Mouse (Mus musculus) 3T3-L1 (cell line): ENCODE results near the gene Best3.
"Not testable (repeated sequence)": the region's sequence is repeated elsewhere in the genome, so short reads cannot be mapped to it uniquely, and the experiment has no call there.

ENCODE experiments used
- DNase-seq: peaks from one replicate; pipeline ENCODE4 v3.0.0-alpha.2; 2015; ENCODE audit warnings: low read depth, low spot score

The Best3 gene

DNA sequence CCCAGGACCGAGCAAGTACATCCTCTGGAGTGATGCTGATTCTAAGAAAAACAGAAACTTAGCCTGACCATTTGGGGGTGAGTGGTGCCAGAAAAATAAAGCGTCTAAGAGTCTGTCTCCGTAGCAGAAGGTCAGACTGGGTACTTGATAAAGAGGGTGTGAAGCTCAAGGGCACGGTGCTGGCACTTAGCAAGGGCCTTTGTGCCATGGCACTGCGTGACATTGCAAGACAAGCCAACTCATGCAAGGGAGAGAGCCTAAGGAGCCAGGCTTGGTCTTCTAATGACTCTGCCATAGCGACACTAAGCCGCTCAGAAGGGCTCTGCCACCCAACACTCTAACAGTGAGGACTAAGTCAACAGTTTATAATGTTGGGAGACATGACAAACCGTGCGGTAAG lies 7.3 kb upstream of the Best3 start:
- DNase-seq, result no peak

DNA sequence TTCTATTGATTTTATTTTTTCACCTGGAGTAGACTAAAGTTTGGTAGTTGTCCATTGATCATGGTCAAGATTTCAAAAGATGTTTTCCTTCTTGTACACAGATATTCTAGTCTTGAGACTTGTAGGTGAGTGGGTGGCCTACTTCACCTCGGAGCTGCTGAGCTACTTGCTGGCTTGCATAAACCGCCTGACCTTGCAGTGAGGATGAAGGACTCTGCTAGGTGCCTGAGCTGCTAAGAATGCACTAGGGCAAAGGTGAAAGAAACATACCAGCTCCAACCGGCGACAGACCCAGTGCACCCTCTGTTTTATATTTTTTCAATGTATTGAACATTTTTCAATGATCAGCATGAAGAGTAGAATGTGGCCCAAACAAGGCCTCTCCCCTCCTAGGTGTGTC lies 5.8 kb upstream of the Best3 start:
- DNase-seq, result no peak

DNA sequence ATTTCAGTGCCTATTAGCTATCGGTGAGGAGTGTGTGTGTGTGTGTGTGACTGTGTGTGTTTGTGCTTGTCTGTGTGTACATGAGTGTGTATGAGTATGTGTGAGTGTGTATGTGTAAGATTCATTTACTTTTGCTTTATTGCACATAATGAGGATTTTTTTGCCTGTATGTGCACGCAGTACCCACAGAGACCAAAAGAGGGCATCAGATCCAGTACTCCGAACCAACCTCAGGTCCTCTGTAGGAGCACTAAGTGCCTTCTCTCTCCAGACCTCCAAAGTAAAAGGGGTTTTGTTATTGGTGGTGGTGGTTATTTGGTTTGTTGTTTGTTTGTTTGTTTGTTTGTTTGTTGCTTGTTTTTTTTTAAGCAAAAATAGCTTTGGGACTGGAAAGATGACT lies 5.2 kb upstream of the Best3 start:
- peak; percentile 52 for DNase-seq

DNA sequence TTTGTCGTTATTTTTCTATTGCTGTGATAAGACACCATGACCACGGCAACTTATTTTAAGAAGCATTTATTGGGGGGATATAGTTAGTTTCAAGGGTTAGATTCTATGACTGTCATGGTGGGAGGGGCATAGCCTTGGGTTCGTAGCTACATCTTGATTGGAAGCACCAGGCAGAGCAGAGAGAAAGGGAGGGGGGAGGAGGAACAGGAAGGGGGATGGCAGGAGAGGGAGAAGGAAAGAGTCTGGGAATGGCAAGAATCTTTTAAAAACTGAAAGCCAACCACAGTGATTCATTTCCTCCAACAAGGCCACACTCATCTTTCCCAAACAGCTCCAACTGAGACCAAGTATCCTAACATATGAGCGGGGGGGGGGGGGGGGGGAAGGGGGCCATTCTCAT lies 3.6 kb upstream of the Best3 start:
- peak; percentile 61 for DNase-seq

DNA sequence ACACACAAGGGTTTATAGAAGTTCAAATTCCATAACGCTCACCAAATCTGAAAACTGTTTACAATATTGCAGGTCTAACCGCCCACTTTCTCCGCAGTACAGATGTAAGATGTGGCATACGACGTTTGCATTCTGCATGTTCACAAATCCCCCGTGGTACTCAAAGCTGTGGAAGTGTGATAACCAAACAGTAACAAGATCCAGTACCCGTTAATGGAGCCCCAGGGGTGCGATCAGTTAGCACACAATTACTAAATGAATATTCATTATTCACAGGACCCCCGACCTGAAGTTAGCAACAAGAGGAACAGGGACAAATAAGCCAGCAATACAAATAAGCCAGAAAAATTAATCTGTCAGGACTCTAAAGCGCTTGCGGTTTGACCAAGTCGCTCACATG lies 1.3 kb upstream of the Best3 start:
- DNase-seq, result no peak

DNA sequence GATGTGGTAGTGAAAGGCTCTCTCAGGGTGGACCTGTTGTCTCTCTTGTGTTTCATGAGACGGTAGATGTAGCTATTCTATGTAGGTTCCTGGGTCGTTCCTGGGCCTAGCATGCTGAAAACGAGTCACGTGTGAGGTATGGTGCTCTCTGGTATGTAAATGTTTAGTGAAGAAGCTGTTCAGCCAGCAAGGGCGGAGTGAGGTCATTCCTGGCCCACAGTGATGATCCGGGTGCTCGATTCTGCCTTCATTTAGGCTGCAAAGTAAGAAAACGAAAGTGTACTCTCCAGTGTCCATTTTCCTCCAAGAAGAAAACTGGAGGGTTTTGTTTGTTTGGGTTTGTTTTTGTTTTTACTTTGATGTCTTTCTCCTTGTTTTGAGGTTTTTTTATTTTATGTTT lies 7.9 kb downstream of the Best3 start:
- peak; percentile 41 for DNase-seq

DNA sequence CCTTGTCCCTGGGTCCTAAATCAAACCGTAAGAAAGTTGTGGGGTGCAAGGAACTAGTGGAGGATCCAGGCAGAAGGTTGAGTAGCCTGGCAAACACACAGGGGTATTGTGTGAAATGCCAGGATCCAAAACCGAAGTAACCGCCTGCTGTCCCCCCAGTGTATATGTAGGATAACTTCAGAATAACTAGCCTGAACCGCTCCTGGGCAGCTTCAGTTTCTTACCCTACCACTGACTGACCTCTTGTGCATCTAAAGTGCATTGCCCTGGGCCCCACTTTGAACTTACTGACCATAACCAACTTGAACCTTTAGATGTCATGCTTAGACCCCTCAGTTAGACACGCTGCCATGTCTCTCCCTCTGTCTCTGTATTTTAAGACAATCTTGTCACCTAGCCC lies 9.0 kb downstream of the Best3 start:
- peak; percentile 66 for DNase-seq

DNA sequence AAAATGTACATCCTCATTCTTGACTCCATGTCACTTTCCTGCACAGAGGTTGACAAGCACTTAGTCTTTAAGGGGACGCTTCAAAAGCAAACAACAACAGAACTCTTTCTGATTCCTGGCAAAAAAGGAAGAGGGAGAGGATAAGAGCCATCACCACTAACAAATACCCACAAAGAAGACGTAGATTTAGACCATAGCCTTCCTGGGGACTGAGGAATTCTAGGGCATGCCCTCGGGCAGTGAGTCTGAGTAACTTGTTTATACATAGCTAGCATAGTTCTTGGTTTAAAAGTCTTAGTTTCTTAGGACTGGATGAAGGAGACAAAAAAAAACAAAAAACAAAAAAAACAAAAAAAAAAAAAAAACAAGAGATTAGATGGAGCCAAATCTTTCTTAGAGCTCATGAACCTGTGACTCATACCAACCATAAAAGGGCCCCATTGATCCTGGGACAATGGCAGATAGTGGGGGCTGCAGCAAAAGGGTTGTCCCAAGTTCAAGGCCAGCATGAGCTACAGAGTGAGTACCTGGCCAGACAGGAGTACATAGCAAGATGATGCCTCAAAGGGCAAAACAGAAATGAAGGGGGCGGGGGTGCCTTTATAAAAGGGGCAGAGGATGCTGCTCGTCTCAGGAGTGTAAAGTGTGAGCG lies 9.6 kb downstream of the Best3 start:
- DNase-seq, result peak; percentile 96

DNA sequence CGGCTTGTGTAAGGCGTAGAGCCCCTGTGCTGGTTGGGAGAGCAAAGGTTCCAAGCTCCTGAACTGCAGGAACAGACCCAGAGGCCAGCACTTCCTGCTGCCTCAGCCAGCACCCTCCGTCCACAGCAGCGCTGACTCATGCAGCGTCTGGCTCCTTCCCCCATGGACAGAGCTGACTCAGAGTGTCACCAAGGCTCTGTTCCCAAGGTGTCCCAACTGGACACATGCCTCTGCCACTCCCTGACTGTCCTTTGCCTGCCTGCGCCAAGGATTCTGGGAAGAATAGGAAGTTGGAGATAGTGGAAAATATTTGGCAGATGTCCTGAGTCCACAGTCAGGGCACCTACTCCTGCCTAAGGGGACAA lies 10.1 kb downstream of the Best3 start:
- DNase-seq, result peak; percentile 88

DNA sequence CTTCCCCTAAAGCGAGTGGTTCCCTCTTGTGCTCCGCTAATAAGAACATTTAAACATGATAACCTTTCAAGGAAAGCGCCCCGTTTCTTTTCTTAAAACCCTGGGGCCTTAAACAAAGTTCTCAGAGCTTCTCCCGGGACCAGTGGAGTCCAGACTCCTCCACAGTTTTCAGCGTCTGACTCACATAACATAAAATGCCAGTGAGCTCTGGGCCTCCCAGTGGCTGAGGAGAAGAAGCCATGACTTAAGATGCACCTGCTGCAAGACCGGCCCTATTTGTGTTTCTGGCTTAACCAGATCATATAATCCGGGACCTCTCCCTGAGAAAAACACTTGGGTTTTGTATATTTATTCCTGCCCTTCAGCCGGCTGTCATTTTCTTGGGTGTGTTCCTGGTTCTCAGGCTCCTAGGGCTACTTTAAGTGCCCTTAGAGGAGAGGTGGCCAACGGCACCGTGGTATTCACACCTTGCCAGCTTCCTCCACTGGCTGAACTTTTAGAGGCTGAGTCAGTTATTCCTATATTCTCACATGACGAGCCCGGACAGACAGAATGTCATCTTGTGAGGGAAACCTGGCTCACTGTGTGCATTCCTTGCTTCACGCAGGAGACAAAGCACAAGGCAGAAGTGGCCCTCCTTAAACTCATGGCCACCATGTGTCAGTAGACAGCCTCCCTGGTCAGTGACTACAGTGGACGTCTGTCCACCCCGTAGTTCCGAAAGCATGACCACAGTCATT lies 12.8 kb downstream of the Best3 start:
- peak; percentile 39 for DNase-seq

DNA sequence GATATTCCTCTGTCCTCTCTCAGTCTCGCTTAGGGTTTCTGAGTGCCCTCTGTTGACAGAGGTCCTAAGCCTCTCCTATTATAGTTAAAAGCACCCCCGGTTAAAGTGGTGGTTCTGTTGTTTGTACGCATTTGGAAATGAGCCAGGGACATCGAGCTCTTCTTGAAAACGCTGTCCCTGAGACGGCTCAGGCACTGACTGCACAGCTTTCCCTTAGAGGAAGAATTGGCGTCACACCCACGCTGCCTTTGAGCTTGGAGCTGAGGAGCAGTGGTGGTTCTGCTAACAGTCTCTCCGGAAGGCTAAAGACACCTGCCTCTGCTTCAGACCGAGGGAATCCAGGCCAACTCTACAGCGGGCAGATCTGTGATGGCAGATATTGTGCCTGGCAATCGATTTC lies 14.9 kb downstream of the Best3 start:
- no peak for DNase-seq

DNA sequence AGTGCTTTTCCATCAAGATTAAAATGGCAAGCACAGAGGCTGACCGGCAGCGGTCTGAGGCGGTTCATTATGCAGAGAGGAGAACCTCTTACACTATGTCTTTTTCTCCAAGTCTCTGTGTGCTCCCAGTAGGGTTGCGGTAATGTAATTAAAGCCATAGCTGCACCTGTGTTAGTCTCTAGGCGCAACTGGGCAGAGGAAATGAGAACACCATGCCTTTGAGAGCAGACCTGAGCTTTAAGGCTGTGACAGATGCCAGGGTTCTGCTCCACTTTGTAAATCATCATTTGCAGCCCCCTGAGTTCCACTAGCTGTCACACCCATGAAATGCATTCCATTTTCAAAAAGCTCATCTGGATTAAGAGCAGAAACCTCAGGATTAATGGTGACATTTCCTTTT lies 18.6 kb downstream of the Best3 start:
- DNase-seq, result no peak

DNA sequence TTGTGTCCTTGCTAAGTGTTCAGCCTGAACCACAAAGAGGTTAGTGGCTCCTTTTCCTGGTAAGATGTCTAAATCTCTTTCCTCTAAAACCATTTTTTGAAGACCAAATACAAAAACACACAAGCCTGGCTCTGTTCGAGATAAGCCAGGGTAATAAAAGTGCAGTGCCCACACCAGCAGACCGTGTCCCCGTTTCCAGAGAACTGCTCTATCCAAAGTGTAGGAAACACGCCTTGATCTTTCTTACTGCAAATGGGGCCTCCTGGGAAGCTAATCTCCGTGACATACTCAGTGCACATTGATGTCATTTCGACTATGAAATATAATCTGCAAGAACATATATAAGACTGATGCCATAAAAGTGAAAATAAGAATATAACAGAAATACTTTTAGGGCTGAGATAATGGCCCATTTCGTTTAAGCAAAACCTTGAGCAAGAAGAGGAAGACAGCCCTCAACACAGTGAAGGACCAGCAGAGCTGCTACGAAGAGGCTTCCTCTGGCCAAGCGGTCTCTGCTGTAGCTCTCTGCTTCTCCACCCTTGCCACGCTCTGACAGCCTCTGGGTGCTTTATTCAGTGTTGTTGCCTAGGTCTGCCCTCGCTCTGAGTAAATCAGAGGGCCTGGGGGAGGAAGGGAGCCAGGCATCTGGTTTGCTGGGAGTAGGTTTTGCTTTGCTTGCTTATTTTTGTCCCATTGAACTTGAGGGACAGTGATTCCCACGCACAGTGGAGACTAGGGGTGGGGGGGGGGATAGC lies 19.8 kb downstream of the Best3 start:
- no peak for DNase-seq

DNA sequence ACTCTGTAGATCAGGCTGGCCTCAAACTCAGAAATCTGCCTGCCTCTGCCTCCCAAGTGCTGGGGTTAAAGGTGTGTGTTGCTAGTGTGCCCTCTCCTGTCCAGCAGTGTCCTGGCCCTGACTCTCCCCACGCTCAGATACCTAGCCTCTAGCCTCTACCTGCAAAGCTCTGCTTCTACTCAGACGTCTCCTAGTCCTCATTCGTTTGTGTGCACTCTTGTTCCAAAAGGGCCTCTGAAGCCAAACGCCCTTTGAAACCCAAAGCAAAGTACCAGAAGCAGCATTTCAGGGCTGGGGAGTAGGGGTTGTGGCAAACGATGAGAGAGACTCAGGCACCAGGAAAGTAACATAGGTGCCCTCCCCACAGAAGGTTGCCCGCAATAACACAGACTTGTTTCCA lies 23.6 kb downstream of the Best3 start:
- no peak for DNase-seq

DNA sequence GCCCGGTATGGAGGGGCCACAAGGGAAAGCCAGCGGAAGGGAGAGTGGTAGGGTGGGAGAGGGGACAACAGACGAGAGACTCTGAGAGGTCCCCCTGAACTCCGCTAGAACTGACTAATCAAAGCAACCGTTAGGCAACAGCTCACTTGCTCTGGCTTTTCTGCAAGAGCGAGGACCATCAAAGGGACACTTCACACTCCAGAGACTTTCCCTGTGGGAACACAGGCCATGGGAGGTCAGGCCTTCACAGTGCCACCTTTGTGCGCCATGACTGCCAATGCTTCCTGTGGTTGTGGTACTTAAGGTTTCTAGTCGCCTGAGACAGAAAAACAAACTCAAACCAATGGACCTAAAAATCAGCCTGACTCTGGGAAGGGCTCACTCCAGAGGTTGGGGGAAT lies 24.9 kb downstream of the Best3 start:
- no peak for DNase-seq

DNA sequence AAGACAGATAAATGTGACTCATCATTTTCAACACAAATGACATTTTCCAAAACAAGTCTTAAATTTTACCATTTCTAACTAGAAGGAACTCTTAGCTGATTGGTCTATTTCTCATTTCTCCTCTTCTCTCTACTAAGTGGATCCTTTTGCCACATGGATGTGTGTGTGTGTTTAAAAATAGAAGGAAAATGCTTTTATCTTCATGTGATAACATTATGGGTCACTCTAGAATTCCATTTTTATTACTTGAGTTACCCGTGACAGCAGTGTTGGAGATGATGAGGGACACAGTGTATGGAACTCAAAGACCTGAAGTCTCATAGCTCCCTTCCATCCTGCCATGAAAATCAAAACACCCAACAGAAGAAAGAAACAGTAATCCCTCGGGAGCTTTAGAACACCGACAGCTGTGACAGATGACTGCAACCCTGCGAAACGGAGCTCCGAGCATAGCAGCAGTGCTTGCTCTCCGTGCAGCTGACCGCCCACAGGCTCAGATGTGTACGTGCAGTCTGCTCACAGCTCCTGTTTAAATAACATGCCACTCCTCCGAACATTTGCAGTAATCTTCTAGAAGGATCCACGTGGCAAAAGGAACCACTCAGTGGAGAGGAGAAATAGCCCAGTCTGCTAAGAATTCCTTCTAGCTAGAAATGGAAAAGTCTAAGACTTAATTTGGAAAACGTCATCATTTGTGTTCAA lies 27.7 kb downstream of the Best3 start:
- peak; percentile 64 for DNase-seq

DNA sequence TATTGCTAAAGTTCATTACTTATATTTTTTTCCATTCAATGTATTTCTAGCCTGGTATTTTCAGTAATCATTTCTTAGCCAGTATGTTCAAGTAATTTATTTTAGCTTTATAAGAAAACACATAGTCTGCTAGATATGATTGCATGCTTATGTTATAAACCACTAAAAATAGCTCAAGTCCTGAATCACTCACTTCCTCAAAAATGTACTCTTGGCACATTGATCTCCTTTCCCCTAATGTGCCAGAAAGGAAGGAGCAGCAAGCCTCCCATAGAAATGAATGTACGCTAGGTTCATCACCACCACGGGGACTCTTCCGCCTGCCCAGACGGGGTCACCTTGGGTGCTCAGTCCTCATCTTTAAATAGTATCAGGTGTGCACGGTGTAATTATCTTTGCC lies 28.5 kb downstream of the Best3 start:
- peak; percentile 53 for DNase-seq

DNA sequence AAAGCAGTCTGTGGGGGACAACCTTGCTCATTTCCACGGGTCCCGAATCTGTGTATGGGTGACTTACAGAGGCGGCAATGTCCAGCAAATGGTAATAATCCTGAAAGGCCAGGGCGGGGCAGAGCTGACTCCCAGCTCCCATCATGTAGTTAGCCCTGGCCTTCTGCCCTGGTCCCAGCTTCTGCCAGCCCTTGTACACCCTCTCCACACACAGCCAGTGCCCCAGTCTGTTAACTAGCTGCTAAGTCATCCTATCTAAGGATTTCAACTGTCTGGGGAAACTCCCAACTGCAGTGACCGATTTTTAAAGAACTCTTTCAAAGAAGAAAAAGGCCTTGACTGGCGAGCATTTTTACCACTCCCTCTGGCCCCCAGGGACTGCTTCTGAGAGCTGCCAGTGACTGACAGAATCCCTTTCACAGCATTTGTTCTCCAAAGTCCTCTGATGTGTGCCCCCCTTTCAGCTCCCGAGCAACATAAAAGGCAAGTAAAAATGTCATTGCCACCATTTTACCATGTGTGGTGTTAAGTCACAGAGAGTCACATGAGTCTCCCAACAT lies 32.2 kb downstream of the Best3 start:
- DNase-seq, result peak; percentile 55

DNA sequence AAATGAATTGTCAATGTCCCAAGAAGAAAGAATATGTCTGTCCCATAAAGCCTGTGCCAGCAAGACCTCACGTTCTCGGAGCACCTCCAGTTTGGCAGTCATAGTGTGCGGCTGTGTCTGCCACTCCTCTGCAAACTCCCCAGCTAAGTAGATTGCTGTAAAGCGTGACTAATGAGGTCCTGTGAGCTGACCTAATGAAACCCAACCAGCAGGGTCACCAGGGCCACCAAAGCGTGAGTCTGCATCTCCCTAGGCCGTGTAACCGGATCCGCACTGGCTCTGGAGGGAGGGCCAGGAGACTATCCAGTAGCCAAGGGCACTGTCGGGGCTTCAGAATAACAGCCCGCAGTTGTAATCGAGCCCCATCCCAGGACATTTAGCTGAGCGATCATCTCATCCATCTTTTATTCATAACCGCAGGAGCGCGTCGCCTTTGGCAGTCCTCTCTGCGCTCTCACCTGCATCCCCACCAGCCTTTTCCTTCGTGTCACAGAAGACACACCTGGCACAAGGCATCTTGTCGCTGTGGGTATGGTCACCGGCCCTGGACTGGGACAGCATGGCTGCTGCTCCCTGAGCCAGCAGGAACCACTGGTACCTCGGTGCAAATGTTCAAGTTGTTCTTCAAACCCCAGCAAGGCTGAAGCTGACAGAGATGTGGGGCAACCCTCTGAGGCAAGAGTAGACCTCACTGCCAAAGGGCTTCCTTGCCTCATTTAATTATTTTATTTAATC lies 35.1 kb downstream of the Best3 start:
- DNase-seq, result peak; percentile 5

DNA sequence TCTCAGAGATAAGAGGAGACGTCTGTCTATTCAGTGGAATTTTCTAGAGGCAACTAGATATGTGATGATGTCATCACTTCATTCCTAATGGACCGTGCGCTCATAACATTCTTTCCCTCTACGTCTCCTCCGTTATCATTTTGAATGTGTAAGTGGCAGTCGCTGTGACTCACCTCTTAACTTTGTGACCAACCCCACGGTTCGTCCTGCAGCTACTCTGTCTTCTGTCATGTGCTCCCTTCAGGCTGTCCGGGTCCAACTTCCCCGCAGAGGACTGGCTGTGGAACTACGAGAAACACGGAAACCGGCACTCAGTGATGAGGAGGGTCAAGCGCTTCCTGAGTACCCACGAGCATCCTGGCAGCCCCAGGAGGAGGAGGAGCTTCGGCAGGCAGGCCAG lies 37.6 kb downstream of the Best3 start:
- DNase-seq, result peak; percentile 41

DNA sequence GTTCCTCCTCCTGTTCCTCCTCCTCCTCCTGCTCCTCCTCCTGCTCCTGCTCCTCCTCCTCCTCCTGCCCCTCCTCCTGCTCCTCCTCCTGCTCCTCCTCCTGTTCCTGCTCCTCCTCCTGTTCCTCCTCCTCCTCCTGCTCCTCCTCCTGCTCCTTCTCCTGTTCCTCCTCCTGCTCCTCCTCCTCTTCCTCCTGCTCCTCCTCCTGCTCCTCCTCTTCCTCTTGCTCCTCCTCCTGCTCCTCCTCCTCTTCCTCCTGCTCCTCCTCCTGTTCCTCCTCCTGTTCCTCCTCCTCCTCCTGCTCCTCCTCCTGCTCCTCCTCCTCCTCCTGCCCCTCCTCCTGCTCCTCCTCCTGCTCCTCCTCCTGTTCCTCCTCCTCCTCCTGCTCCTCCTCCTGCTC lies 39.7 kb downstream of the Best3 start:
- not testable (repeated sequence) for DNase-seq
